Mouse (Mus musculus): ENCODE results near the gene Ccdc85c.

DNA sequence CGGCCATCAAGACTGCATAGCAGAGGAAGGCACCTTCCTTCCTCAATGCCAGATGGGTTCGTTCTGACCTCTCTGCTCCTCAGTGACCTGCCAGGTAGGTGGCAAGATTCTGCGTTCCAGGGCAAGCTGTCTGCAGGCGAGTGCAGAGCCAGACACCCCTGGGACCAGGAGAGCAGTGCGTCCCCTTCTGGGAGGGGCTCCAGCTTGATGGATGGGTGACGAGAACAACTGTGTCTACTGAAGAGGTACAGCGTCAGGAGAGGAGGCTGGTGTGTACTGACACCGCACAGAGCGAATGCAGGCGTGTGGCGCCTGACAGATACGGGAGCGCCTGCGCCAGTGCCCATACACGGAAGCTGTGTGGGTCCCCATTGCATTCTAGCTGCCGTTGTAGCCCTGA, 47.7 kb downstream of the Ccdc85c start:
- TF ChIP-seq CTCF (IDR thresholded peaks at IDR 0.05; ENCODE audit: control insufficient read depth, insufficient read depth, insufficient read length) (no peak), CEBPB (IDR thresholded peaks at IDR 0.05; ENCODE audit: low read depth) (no peak), MAX (IDR thresholded peaks at IDR 0.05) (no peak), MYOG (IDR thresholded peaks at IDR 0.05; ENCODE audit: control insufficient read depth, extremely low read depth, insufficient read length) (no peak)
